Mouse (Mus musculus) ES-E14 (cell line): ENCODE results near the gene Hirip3. TPM values are rescaled to one million over a fixed set of nuclear protein-coding genes. Genes with fewer than 3 reads are reported as not detected.

ENCODE experiments used
- DNase-seq: peaks from one replicate; pipeline ENCODE4 v3.0.0-alpha.2; 2013; ENCODE audit warnings: low read depth, low spot score
- H3K27ac ChIP-seq: 2 replicates; pipeline ENCODE4 v1.5.1; 2012; ENCODE audit warnings: low read depth, mild to moderate bottlenecking, low read length, moderate library complexity, mixed read lengths; ENCODE audit not compliant: poor library complexity, insufficient read depth, severe bottlenecking
- H3K36me3 ChIP-seq: 2 replicates; pipeline ENCODE4 v1.6.1; 2012; ENCODE audit warnings: mild to moderate bottlenecking, low read length, moderate library complexity, mixed read lengths; ENCODE audit not compliant: control insufficient read depth, poor library complexity, insufficient read depth, severe bottlenecking
- H3K4me1 ChIP-seq, 2 experiments: fragments of 150-350 bp in 1 of 2; sonication (generic) in 1 of 2; 2 replicates each; pipeline ENCODE4 v1.6.1; 2012; ENCODE audit warnings: low read length in 2 of 2, mild to moderate bottlenecking in 1 of 2, mixed read lengths in 1 of 2; ENCODE audit not compliant: control insufficient read depth in 2 of 2, insufficient read depth in 2 of 2, poor library complexity in 1 of 2
- H3K4me3 ChIP-seq, 2 experiments: fragments of 150-350 bp in 1 of 2; sonication (generic) in 1 of 2; 2 replicates each; pipeline ENCODE4 v1.5.1; 2012; ENCODE audit warnings: low read length in 2 of 2, low read depth in 1 of 2, mild to moderate bottlenecking in 1 of 2, mixed read lengths in 1 of 2; ENCODE audit not compliant: insufficient read depth in 1 of 2, poor library complexity in 1 of 2, severe bottlenecking in 1 of 2
- H3K9ac ChIP-seq: 2 replicates; pipeline ENCODE4 v1.6.1; 2012; ENCODE audit warnings: low read depth, mild to moderate bottlenecking, low read length, mixed read lengths; ENCODE audit not compliant: poor library complexity, insufficient read depth, severe bottlenecking
- H3K9me3 ChIP-seq: fragments of 150-350 bp; sonication (generic); 2 replicates; pipeline ENCODE4 v1.6.1; 2012; ENCODE audit warnings: low read depth, mild to moderate bottlenecking, low read length; ENCODE audit not compliant: control insufficient read depth, insufficient read depth
- CHD2 ChIP-seq: IDR thresholded peaks from 2 replicates; pipeline ENCODE4 v1.6.1; 2014; ENCODE audit warnings: mild to moderate bottlenecking, low read depth, low read length, inconsistent platforms
- HCFC1 ChIP-seq: IDR thresholded peaks from 2 replicates; pipeline ENCODE4 v1.6.1; 2012; ENCODE audit warnings: low read length, inconsistent platforms, borderline replicate concordance; ENCODE audit not compliant: insufficient read depth
- MAFK ChIP-seq: IDR thresholded peaks from 2 replicates; pipeline ENCODE4 v1.6.1; 2014; ENCODE audit warnings: mild to moderate bottlenecking, low read depth, low read length, inconsistent platforms; ENCODE audit not compliant: insufficient read depth
- ZC3H11A ChIP-seq: IDR thresholded peaks from 2 replicates; pipeline ENCODE4 v1.6.1; 2012; ENCODE audit warnings: low read depth, mild to moderate bottlenecking, inconsistent platforms, low read length, borderline replicate concordance
- ZNF384 ChIP-seq: IDR thresholded peaks from 2 replicates; pipeline ENCODE4 v1.6.1; 2012; ENCODE audit warnings: low read depth, low read length, inconsistent platforms
- in situ Hi-C, 2 experiments: fragments of 600-800 bp; cut with MboI; formaldehyde crosslinking; loops; one replicate each; pipeline ENCODE4 v1.15.1; 2025; ENCODE audit warnings: low sequenced_read_pairs in 2 of 2, inconsistent platforms in 1 of 2; ENCODE audit not compliant: unreplicated experiment in 2 of 2
- total RNA-seq: library from RNA; depleted of rRNA; stranded (reverse); fragments of 300-350 nt; gene quantifications from 2 replicates; pipeline ENCODE4 v1.2.3, GENCODE M21; 2012

Hirip3 gene
- total RNA-seq, 1 experiment, result 99.7 TPM

DNA sequence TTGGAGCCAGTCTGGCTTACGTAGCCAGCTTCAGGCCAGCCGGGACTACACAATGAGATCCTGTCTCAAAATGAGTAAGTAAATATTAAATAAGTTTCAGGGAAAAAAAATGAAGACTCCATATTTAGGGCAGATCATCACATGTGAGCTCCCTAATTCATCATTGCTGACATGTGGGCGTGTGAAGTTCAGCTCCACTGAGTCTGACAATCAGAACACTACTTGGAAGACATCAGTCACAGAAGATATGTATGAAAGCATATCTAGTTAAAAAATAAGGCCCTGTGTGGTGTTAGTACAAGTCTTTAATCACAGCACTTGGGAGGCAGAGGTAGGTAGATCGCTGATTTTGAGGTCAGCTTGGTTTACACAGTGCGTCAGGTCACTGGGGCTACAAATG, 25.5 kb downstream of the Hirip3 start:
- Histone ChIP-seq H3K36me3 (no peaks in the 10 kb centered on the region), H3K4me1 (peaks cover 5 to 9% of the 10 kb centered on the region in 2 experiments; a peak in 3 of 4 replicates), H3K9ac (no peak overlapping the region), H3K9me3 (no peaks in the 10 kb centered on the region), H3K4me3 (no peak overlapping the region), H3K27ac (no peak overlapping the region)
- in situ Hi-C loops, result no loop called here
- no peak for DNase-seq
- TF ChIP-seq CHD2, result no peak
- no peak for TF ChIP-seq MAFK
- no peak for TF ChIP-seq ZC3H11A
- no peak for TF ChIP-seq ZNF384
- no peak for TF ChIP-seq HCFC1

DNA sequence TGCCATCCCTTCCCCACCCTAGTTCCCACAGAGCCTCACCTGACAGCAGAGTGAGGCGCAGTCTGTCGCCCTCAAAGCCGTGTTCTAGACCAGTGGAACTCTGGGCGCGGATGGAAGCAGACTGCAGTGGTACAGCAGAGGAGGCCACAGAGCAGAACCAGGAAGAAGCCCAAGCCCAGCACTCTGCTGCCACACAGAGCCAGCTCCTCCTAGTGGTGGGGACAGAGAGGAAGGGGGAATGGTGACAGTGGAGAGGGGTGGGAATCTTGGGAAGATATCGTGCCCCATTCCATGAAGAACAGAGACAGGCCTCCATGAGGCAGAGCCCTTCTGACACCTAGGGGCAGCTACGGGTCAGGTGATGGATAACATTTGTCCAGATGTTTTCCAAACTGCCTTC, 27.1 kb downstream of the Hirip3 start:
- TF ChIP-seq ZNF384, result no peak
- no peak for TF ChIP-seq MAFK
- Histone ChIP-seq H3K4me3 (no peak overlapping the region), H3K9me3 (no peaks in the 10 kb centered on the region), H3K27ac (no peak overlapping the region), H3K4me1 (peaks cover 5 to 6% of the 10 kb centered on the region in 2 experiments; a peak in 2 of 4 replicates), H3K9ac (peak overlapping the region; percentile 53; the same call in 1 of the 2 replicates), H3K36me3 (no peaks in the 10 kb centered on the region)
- in situ Hi-C loops, result no loop called here
- DNase-seq, result peak; percentile 39

DNA sequence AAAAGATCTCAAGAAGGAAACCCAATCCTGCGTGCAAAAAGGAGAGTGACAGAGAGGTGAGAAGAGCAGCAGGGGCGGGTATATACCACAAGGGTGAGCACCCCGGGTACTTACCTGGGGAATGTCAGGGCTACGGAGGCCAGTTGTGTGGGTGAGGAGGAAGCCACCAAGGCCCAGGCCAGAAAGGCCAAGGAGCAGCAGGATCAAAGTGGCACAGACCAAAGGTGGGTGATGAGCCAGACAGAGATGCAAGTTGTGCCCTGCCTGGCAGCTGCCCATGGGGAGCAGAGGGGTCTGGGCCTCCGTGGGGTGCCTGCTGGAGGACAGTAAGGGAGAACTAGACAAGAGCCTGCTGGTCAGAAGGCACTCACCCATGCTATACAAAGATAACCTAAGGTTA, 35.1 kb downstream of the Hirip3 start:
- Histone ChIP-seq H3K4me1 (peaks cover 2 to 3% of the 10 kb centered on the region in 2 experiments; a peak in 2 of 4 replicates), H3K9ac (no peak overlapping the region), H3K4me3 (no peak overlapping the region), H3K27ac (no peak overlapping the region), H3K36me3 (no peaks in the 10 kb centered on the region; the same call in 1 of the 2 replicates), H3K9me3 (no peaks in the 10 kb centered on the region)
- in situ Hi-C loops, result no loop called here
- DNase-seq, result no peak
- TF ChIP-seq MAFK, result no peak
- TF ChIP-seq ZNF384, result no peak
- no peak for TF ChIP-seq ZC3H11A
- TF ChIP-seq HCFC1, result no peak
- no peak for TF ChIP-seq CHD2

DNA sequence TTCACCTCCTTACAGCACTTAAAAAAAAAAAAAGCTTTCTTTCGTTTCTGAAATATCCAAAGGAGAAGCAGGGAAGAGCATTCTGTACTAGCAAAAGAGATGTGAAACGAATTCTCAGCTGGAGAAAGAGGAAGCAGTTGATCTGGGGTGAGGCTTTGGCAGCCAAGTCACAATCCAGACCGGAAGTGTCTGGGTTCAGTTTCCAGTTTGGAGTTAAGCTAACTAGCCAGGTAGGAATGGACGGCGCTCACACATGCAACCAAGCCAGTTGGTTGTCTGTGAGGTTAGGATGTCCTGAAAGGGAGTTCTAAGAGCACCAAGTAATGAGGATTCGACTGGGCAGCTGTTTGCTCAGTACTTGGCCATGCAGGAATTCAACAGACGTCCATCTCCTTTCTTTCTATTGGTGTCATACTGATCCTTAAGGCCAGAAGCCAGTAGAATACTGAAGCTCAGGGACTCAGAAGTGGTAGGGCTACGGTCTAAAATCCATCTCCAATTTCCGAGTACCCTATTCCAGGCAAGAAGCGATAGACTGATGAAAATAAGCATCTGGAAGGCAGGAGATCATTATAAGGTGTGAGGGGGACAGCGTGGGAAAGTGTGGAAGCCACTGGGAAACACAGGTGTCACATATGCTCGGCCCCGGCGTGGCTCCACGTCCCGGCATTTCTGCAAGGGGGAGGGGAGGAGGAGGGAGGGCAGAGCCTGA, 35.8 kb downstream of the Hirip3 start:
- Histone ChIP-seq H3K9me3 (no peaks in the 10 kb centered on the region), H3K9ac (peak overlapping the region; percentile 80), H3K4me3 (peak overlapping the region; percentile 77 to 82), H3K4me1 (peaks cover 2 to 3% of the 10 kb centered on the region in 2 experiments; a peak in 2 of 4 replicates), H3K36me3 (no peaks in the 10 kb centered on the region; the same call in 1 of the 2 replicates), H3K27ac (no peak overlapping the region)
- no peak for DNase-seq
- TF ChIP-seq MAFK, result no peak
- no peak for TF ChIP-seq ZNF384
- no peak for TF ChIP-seq CHD2
- no peak for TF ChIP-seq ZC3H11A
- TF ChIP-seq HCFC1, result no peak
- in situ Hi-C loops, result no loop called here
